Mouse (Mus musculus) kidney, adult 18-20 months (tissue): ENCODE results near the gene Car4.

Experiments
- DNase-seq: peaks from one replicate; pipeline ENCODE4 v3.0.0; 2021

Gene Car4

DNA sequence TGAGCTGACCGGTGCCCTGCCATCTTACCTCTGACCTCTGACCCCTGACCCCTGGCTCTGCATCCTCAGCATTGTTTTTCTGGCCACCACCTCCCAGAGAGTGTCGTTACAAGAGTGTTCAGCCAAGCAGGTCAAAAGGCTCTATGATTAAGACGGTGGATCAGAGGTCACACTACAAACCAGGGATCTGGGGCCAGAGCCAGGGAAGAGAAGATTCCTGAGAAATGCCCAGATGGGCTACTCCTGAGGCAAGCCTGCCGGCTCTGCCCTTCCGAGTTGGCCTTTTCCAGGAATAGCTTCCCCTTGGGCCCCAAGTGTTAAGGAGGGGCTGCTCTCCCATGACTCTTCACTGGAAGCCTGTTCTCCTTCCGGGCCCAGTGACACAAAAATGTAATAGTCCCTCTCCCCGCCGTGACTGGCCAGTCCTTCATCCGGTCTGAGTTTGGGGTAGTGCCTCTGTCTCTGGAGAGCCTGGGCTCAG, 2.2 kb downstream of the Car4 start:
- peak; percentile 81 for DNase-seq

DNA sequence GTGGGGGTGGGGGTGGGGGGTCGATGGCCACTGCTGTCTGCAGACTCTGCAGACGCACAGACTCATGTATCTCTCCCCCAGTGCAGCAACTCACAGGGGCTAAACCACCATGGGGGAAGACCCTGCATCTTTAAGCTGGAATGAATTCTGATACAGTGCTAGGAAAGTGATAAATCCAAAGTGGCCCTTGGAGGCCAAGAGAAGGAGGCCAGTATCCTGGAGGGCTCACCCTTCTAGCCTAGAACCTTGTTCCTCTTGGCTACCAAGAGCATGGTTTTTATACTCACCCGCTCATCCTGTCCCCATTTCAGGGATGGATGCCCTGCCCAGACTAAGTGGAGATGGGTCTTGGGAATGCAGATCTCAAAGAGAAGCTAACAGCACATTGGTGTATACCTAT, 2.7 kb downstream of the Car4 start:
- DNase-seq = no peak

DNA sequence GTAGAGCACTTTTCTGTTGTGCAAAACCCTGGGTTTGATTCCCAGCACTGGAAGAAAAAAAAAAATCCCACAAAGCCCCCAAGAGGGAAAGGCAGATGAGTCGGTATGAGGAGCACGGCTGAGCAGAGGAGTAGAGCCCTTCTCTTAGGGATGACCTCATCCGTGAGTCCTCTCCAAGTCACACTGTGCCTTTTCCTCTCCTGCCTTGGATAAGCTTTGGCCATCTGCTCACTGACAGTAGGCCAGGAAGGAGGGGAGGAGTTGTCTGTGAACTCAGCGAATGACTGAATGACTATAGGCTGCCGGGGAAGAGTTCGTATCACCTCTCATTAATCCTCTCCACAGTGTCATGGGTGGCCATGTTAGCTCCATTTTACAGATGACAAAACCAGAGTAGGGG, 3.2 kb downstream of the Car4 start:
- DNase-seq = no peak

DNA sequence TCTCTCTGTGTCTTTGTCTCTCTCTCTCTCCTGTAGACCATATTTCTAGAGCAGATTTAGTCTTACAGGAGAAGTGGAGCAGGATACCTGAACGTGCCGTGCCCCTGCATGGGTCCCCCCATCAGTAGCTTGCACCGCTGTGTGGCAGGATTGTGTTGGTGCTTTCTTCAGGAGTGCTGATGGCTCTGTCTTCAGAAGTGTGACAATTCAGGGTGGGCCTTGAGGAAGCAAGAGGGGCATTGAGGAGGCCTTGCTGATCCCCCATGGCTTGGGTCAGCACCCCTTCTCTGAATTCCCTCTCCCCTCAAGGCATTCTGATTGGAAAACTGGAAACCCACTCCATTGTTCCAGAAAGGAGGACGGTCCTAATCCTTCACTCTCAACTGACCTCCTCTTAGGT, 4.0 kb downstream of the Car4 start:
- no peak for DNase-seq

- no peak for DNase-seq
Measured at GRCm38 (mm10) chr11:84962536-84962935, 5.0 kb downstream of the Car4 start.

DNA sequence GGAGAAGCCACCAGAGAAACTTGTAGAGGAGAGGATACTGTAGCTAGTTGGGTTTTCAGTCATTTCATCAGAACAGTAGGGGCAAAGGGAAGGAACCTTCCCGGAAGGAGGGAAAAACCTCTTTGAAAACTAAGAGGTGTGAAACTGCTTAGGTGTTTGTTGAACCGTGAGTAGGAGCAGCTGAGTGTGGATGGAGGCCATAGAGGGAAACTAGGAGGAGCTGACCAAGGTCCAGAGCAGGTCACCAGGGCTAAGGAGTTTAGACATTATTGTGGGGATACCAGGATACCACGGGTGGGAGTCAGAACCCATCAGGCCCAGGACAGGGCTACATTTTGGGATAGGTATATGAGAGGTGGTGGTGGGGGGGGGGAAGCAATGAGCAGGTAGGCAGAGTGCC, 6.0 kb downstream of the Car4 start:
- no peak for DNase-seq

DNA sequence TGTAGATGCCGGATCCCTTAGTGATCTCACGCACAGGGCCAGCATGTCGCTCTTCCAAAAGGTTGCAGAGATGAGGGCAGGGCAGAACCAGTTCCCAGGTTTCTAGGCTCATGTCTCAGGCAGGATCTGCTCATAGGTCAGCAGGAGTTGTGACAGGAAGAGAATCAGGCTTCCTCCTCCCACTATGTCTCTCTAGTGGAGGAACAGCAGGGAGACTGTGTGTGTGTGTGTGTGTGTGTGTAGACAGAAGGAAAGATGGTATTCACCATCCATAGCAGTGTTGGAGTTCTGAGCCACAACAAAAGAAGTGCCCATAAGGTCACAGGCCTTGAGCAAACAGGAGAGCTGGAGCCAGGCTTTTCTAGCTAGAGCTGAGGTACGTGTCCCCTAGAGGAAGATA, 9.1 kb downstream of the Car4 start:
- no peak for DNase-seq

DNA sequence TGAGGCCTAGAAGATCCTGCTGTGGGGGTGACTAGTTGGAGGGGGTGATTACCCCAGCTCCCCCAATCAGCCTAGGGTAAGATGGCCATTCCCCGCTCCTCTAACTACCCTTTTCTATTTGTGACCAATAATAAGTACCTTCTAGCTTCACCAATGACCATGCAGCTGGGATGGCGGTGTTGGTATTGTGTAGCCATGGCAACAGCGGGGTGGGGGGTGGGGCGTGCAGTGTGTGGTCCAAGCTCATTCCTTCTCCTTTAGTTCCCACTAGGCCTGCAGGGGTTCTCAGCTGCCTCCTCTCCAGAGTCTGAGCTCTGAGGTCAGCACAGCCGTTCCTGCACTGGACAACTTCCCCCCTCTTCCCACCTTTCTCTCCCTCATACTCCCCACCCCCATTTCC, 9.5 kb downstream of the Car4 start:
- no peak for DNase-seq

DNA sequence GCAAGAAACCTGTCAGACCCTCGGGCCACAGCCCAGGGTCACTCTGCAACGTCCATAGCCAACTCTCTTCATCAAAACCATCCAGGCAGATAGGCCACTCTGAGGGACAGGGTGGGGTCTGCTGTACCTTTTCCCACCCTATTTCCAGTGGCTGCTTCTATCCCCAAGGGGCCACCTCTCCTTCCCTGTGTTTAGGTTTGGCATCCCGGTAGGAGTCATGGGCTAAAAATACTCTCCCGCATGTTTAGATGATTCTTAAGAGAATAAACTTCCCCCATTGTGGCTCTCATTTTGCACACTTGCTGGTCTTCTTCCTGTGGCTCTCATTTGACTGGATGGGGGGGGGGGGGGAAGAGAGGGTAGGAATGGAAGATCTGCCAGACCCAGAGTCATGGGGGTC, 10.7 kb downstream of the Car4 start:
- no peak for DNase-seq

DNA sequence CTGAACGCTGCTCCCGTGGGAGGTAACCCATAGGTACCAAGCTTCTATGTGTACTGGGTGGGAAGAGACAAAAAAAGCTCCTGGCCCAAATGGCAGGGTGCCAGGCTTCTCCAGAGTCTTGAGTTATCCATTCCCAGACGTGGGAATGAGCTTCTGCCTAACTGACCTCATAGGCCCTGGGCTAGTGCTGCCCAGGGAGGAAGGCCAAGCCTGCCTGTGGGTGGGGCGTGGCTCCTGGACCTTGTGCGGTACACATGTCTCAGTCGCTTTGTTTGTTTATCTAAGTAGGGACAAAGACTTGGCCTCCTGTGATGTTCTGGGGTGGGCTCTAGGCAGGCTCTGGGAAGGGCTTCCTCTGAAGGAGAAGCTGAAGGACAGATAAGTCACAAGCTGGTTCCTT, 11.2 kb downstream of the Car4 start:
- DNase-seq = peak; percentile 70

- DNase-seq = no peak
Measured at GRCm38 (mm10) chr11:84972067-84972466, 14.5 kb downstream of the Car4 start.

- no peak for DNase-seq
Measured at GRCm38 (mm10) chr11:84973661-84974060, 16.1 kb downstream of the Car4 start.

GRCm38 (mm10) chr11:84974582-84974981, 17.0 kb downstream of the Car4 start:
- DNase-seq = no peak

DNA sequence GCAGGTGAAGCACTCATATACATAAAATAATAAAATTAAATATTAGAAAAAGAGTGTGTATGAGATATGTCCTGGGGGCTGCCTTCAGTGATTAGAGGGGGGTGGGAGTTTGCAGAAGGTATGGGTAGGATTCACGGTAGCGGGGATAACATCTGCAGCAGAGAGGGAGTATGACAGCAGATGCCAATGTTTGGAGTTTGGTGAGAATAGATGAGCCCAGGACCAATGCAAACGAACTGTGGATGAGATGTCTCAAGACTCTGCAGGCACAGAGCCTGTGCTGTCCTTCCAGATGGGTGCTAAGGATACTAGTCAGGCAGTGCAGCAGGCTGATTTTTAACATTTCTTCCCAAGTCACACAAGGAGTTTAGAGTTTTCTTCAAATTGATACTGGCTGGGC, 19.1 kb downstream of the Car4 start:
- no peak for DNase-seq

DNA sequence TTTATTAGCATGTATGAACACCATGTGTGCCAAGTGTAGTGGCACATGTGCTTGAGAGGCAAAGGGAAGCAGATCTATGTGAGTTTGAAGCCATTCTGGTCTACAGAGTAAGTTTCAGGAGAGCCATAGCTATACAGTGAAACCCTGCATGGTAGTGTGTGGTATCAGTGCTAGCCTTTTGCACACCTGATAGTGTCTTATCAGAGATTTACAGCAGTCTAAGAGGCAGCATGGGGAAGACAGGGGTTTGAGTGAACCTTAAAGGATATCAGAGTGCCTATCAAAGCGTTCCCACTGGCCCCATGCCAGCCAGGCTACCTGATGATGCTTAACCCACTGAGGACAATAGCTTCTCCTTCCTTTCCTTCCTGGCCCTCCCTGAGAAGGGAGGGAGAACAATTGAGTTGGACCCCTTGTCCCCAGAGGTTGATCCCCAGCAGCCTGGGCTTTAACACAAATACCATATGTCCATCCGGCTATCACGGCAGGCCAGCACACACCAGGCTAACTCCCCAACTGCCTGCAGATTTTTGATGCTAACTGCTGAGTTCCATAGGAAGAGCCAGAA, 19.9 kb downstream of the Car4 start:
- DNase-seq = no peak

DNA sequence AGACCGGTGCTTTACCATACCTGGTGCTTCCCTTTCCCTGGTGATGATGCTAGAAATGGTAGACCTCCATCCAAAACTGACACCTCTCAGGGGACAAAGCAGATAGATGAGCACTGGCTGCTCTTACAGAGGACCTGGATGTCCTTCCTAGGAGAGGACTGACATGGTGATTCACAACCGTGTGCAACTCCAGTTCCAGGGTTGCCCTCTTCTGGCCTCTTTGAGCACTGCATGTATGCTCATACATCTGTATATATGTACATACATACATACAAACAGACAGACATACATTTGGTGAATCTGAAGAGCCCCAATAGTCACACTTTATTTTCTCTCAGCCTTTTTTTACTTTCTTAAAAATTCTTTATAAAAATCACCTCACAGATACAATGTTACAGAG, 20.5 kb downstream of the Car4 start:
- peak; percentile 72 for DNase-seq

GRCm38 (mm10) chr11:84979351-84979750, 21.8 kb downstream of the Car4 start:
- DNase-seq = no peak

- DNase-seq = no peak
Measured at GRCm38 (mm10) chr11:84980697-84981096, 23.1 kb downstream of the Car4 start.

GRCm38 (mm10) chr11:84985421-84985820, 27.8 kb downstream of the Car4 start:
- no peak for DNase-seq

DNA sequence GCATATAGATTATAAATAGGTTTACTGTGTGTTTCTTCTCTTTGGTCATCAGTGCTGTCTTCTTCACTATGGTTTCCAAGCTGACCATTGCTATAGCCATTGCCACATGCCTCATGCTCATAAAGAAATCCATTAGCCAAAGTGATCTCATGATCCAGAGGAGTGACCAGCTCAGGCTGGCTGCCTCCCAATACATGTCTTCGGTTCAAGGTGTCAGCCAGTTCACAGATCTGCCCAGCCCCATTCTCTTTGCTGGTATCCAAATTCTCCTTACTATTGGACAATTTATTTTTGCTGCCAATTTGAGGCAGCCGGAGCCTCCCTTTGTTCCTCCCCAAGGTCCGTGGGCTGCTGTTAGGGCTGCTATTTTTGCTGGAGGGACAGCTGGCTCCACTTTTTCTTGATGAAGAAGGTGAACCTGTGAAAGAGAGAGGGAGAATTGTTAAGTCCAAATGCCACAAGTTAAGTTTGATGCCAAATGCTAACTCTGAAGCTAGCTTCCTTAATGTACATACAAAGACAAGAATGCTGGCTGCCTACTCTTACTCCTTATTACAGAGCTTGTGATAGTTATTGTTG, 30.8 kb downstream of the Car4 start:
- no peak for DNase-seq

GRCm38 (mm10) chr11:84992996-84993395, 35.4 kb downstream of the Car4 start:
- no peak for DNase-seq

GRCm38 (mm10) chr11:84995241-84995640, 37.7 kb downstream of the Car4 start:
- DNase-seq = no peak

DNA sequence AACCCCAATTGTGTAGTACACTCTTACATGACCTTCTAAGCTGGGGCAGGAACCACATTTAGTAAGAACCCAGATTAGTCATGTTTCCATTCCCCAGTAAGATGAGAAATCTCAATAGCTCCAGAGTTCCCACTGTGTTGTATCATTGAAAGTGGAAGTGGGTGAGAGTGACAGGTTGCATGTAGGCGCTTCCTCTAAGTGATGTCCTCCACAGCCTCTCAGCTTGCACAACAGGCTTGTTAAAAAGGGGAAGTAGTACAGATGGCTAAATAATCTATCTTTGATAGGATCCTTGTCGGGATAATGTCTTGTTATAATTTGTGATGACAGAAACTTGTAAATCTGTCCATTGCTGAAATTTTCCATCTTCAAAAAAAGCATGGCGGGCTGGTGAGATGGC, 46.0 kb downstream of the Car4 start:
- DNase-seq = no peak

DNA sequence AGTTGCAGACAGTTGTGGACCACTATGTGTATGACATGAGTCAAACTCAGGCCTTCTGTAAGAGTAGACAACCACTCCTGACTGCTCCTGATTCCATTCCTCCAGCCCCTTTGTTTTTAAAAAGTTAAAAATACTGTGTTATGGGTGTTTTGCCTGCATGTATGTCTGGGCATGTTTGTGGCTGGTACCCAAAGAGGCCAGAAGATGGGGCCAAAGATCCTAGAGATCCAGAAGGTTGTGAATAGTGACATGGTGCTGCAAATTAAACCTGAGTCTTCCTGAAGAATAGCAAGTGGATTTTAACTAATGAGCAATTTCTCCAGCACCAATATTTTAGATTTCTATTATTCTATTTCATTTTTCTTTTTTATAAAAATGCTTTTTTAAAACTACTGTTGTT, 55.5 kb downstream of the Car4 start:
- no peak for DNase-seq
